Mouse (Mus musculus): ENCODE measurements around the gene Foxn4. TPM values are rescaled to one million over a fixed set of nuclear protein-coding genes. Genes with fewer than 3 reads are reported as not detected.

The Foxn4 gene
- total RNA-seq (2021): not detected

GRCm38 (mm10) chr5:114273693-114274402, at the start of gene Foxn4:
Foxn4 (minus strand) TSS chr5:114273807.
- no peak for DNase-seq
- intact Hi-C loops (cut with DNase I): no loop called here

DNA sequence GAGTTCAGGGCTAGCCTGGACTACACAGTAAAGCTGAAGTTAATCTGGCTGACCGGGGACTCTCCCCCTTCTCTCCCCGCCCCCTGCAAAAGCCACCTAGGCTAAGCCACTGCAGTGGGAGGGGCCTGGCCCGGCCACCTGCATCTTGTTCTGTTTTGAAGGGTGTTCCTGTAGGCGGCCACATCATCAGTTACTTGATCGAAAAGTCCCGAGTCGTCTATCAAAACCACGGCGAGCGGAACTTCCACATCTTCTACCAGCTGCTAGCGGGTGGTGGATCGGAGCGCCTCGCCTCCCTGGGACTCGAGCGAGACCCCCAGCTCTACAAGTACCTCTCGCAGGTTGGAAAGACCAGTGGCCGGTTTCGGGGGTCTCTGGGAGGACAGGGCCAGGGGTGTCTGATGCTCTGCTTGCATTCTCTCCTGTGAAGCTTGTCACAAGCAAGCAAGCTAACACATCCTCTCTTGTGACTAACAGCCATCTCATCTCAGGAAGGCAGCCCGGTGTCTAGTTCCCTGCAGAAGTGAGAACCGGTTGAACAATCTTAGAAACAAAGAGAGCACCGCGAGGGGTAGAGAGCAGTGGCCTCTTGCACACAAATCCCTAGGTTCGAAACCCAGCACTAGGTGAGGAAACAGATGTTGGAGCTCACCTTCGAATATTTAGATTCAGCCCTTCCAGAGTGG, 49.6 kb upstream of the Foxn4 start:
- no peak for DNase-seq
- intact Hi-C loops (cut with DNase I): no loop called here

- intact Hi-C loops (cut with DNase I): loop anchor here (1.0 to 2.0 kb wide), 4 partner anchors 61 to 309 kb away; no protein-coding TSS in a partner anchor
- no peak for DNase-seq
Measured at GRCm38 (mm10) chr5:114309680-114310036, 36.1 kb upstream of the Foxn4 start.

- intact Hi-C loops (cut with DNase I): loop anchor here (1.0 kb wide), 3 partner anchors 61 to 262 kb away; no protein-coding TSS in a partner anchor
- no peak for DNase-seq
Measured at GRCm38 (mm10) chr5:114308765-114309679, 35.4 kb upstream of the Foxn4 start.

GRCm38 (mm10) chr5:114306496-114306895, 32.9 kb upstream of the Foxn4 start:
- DNase-seq: no peak

DNA sequence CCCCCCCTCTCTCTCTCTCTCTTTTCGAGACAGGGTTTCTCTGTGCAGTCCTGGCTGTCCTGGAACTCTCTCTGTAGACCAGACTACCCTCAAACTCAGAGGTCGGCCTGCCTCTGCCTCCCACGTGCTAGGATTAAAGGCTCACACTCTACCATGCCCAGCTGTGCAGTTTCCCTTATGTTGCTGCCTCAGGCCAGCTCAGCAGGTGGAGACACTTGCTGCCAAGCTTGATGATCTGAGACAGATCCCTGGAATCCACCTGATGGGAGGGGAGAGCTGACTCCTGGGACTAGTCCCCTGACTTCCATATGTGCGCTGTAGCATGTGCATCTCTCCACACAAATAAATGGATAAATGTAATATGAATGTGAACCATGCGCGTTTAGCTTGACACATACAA, 29.6 kb upstream of the Foxn4 start:
- intact Hi-C loops (cut with DNase I): no loop called here

More at GRCm38 (mm10) chr5:114306496-114306895, 32.9 kb upstream of the Foxn4 start:
- intact Hi-C loops (cut with DNase I): no loop called here

GRCm38 (mm10) chr5:114299883-114300610, 26.4 kb upstream of the Foxn4 start:
- no peak for DNase-seq
- intact Hi-C loops (cut with DNase I): no loop called here

More for the DNA sequence above, 29.6 kb upstream of the Foxn4 start:
- no peak for DNase-seq

- intact Hi-C loops (cut with DNase I): no loop called here
- no peak for DNase-seq
Measured at GRCm38 (mm10) chr5:114299156-114299855, 25.7 kb upstream of the Foxn4 start.

DNA sequence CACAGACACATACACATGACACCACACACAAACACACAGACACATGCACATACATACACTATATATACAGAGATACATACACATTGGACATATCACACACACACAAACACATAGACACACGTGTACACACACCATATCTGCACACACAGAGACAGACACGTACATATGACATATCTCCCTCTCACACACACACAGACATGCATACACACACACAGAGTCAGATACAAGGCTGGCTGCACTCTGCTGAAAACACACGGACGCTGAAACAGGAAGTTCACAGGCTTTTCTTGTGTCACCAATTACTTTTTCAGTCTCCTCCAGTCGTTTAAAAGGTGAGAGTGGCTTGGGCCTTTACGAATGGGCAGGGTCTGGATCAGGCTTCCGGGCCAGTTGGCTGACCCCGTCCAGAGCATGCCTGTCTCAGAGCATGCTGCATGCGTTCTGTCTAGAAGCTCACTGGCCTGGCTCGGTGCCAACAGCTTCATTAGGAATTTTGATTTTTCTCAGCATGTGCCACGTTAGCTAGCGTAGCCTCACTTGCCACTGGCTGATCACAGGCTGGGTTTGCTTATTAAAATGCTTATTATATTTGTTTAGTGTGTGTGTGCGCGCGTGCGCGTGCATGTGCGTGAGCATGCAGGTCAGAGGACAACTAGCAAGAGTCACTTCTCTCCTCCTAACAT, 24.7 kb upstream of the Foxn4 start:
- intact Hi-C loops (cut with DNase I): no loop called here
- peak in 1 of 2 experiments; percentile 7 for DNase-seq

- DNase-seq: peak; percentile 16 to 48
- intact Hi-C loops (cut with DNase I): no loop called here
Measured at GRCm38 (mm10) chr5:114296693-114297631, 23.4 kb upstream of the Foxn4 start.

GRCm38 (mm10) chr5:114290004-114290403, 16.4 kb upstream of the Foxn4 start:
- no peak for DNase-seq
- intact Hi-C loops (cut with DNase I): no loop called here

DNA sequence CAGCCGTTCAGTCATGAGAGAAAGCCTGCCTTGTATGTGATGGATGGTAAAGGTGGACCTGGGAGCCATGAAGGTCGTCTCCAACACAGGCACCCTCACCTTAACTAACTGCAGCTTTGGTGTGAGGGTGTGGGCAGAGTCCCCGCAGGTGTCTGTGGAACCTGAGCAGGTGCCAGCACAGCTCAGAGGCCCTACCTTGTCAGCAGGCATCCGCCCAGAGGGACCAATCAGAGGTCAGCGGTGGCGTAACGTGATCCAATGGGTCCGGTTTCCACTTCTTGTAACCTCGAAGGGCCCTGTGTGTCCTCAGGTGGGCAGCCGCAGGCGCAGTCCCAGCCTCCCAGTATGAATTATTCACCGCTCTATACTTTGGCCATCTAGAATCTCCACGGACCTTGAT, 15.3 kb upstream of the Foxn4 start, which contains the start of gene Myo1h:
Myo1h (plus strand) TSS at position 293 of the 400 bp plus-strand sequence.
- intact Hi-C loops (cut with DNase I): no loop called here
- DNase-seq: no peak

GRCm38 (mm10) chr5:114288396-114288795, 14.8 kb upstream of the Foxn4 start:
- no peak for DNase-seq
- intact Hi-C loops (cut with DNase I): no loop called here

- no peak for DNase-seq
- intact Hi-C loops (cut with DNase I): no loop called here
Measured at GRCm38 (mm10) chr5:114286872-114287571, 13.4 kb upstream of the Foxn4 start.

GRCm38 (mm10) chr5:114286102-114286501, 12.5 kb upstream of the Foxn4 start:
- intact Hi-C loops (cut with DNase I): no loop called here
- DNase-seq: no peak

DNA sequence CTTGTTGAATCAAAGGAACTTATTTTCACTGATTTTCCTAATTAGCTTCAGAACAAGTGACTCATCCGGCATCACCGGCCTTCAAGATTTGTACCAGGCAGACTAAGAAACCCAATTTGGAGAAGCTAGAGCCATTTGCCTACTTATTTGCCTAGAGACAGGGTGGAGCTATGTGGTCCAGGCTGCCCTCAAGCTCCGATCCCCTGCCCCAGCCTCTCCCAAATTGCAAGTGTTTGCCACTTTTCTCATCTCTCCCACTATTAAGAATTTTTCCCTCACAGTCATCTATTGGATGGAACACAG, 11.7 kb upstream of the Foxn4 start:
- intact Hi-C loops (cut with DNase I): no loop called here
- DNase-seq: no peak

DNA sequence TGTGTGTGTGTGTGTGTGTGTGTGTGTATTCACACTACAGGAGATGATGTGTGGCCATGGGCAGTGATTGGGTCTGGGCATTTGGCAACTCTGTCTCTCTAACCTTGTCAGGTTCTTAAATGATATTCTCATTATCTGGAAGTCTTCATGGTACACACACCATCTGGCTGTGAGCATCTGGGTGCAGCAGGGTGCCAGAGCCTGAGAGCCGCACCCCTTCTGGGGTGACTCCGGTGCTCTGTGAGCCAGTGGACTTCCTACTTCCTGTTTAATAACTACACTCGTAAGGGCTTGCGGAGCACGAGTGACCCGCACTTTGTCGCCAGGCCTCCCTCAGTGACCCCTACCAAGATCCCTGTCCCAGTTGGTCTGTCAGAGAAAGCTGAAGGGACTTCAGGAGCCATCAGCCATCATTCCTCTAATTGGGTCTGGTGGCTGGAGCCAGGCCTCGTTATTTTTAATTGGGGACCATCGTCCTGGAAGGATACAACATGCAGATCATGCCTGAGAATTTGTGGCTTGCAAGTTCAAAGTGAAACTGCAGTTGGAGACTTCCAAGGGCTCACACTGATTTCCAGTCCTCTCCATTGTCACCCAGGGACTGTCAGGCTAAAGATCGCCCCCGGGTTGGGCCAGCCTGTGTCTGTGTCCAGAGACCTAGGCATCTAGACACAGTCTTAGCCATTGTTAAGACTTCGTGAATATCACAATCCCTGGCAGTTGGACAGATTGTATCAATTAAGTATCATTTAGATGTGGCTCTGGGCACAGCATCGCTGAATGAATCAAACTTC, 11.2 kb upstream of the Foxn4 start:
- DNase-seq: no peak
- intact Hi-C loops (cut with DNase I): no loop called here
